Mouse (Mus musculus): ENCODE measurements around the gene Xlr4b. TPM values are rescaled to one million over a fixed set of nuclear protein-coding genes. Genes with fewer than 3 reads are reported as not detected.

The Xlr4b gene
- polyA plus RNA-seq (2014; fragmentation: Illumina TruSeq; extraction: RNeasy Lipid Tissue Mini Kit (QIAGEN cat#74804); ENCODE audit: insufficient read depth, low read depth, low replicate concordance) = 3.0 TPM

GRCm38 (mm10) chrX:73213819-73214564 lies at the start of gene Xlr4b:
TSS of gene Xlr4b (plus strand) at chrX:73214333.

GRCm38 (mm10) chrX:73176889-73177288 lies 37.2 kb upstream of the Xlr4b start, which contains the start of gene Spin2d:
TSS of gene Spin2d (minus strand) at chrX:73176989.

GRCm38 (mm10) chrX:73191934-73192333 lies 22.2 kb upstream of the Xlr4b start, which contains the start of gene Xlr3b:
TSS of gene Xlr3b (plus strand) at chrX:73192207.

GRCm38 (mm10) chrX:73227914-73228605 lies 13.9 kb downstream of the Xlr4b start, which contains the start of gene F8a:
TSS of gene F8a (plus strand) at chrX:73228291.

GRCm38 (mm10) chrX:73242821-73243325 lies 28.7 kb downstream of the Xlr4b start, which contains the start of gene Xlr4c:
TSS of gene Xlr4c (minus strand) at chrX:73243130.

GRCm38 (mm10) chrX:73265270-73265669 lies 51.1 kb downstream of the Xlr4b start, which contains the start of gene Xlr3c:
TSS of gene Xlr3c (minus strand) at chrX:73265390.

Other genes starting within 250 kb of the Xlr4b start
- gene Zfp185, start 227.0 kb upstream of the Xlr4b start, polyA plus RNA-seq (2014; fragmentation: Illumina TruSeq; extraction: RNeasy Lipid Tissue Mini Kit (QIAGEN cat#74804); ENCODE audit: insufficient read depth, low read depth, low replicate concordance) = 4.2 TPM
- not detected for gene Pnma5, start 177.2 kb upstream of the Xlr4b start, polyA plus RNA-seq (2014; fragmentation: Illumina TruSeq; extraction: RNeasy Lipid Tissue Mini Kit (QIAGEN cat#74804); ENCODE audit: insufficient read depth, low read depth, low replicate concordance)
- not detected for gene Pnma3, start 149.5 kb upstream of the Xlr4b start, polyA plus RNA-seq (2014; fragmentation: Illumina TruSeq; extraction: RNeasy Lipid Tissue Mini Kit (QIAGEN cat#74804); ENCODE audit: insufficient read depth, low read depth, low replicate concordance)
- gene Xlr4a, start 131.9 kb upstream of the Xlr4b start, polyA plus RNA-seq (2014; fragmentation: Illumina TruSeq; extraction: RNeasy Lipid Tissue Mini Kit (QIAGEN cat#74804); ENCODE audit: insufficient read depth, low read depth, low replicate concordance) = 2.3 TPM
- 0.30 TPM for gene Xlr3a, start 117.2 kb upstream of the Xlr4b start, polyA plus RNA-seq (2014; fragmentation: Illumina TruSeq; extraction: RNeasy Lipid Tissue Mini Kit (QIAGEN cat#74804); ENCODE audit: insufficient read depth, low read depth, low replicate concordance)
- not detected for gene Gm14685, start 97.3 kb upstream of the Xlr4b start, polyA plus RNA-seq (2014; fragmentation: Illumina TruSeq; extraction: RNeasy Lipid Tissue Mini Kit (QIAGEN cat#74804); ENCODE audit: insufficient read depth, low read depth, low replicate concordance)
- not detected for gene Xlr5b, start 65.5 kb upstream of the Xlr4b start, polyA plus RNA-seq (2014; fragmentation: Illumina TruSeq; extraction: RNeasy Lipid Tissue Mini Kit (QIAGEN cat#74804); ENCODE audit: insufficient read depth, low read depth, low replicate concordance)
- 0.70 TPM for gene DXBay18, start 64.9 kb upstream of the Xlr4b start, polyA plus RNA-seq (2014; fragmentation: Illumina TruSeq; extraction: RNeasy Lipid Tissue Mini Kit (QIAGEN cat#74804); ENCODE audit: insufficient read depth, low read depth, low replicate concordance)
- not detected for gene Spin2d, start 37.3 kb upstream of the Xlr4b start, polyA plus RNA-seq (2014; fragmentation: Illumina TruSeq; extraction: RNeasy Lipid Tissue Mini Kit (QIAGEN cat#74804); ENCODE audit: insufficient read depth, low read depth, low replicate concordance)
- 1.1 TPM for gene Xlr3b, start 22.1 kb upstream of the Xlr4b start, polyA plus RNA-seq (2014; fragmentation: Illumina TruSeq; extraction: RNeasy Lipid Tissue Mini Kit (QIAGEN cat#74804); ENCODE audit: insufficient read depth, low read depth, low replicate concordance)
- gene F8a, start 14.0 kb downstream of the Xlr4b start, polyA plus RNA-seq (2014; fragmentation: Illumina TruSeq; extraction: RNeasy Lipid Tissue Mini Kit (QIAGEN cat#74804); ENCODE audit: insufficient read depth, low read depth, low replicate concordance) = 6.4 TPM
- 1.5 TPM for gene Xlr4c, start 28.8 kb downstream of the Xlr4b start, polyA plus RNA-seq (2014; fragmentation: Illumina TruSeq; extraction: RNeasy Lipid Tissue Mini Kit (QIAGEN cat#74804); ENCODE audit: insufficient read depth, low read depth, low replicate concordance)
- gene Xlr3c, start 51.1 kb downstream of the Xlr4b start, polyA plus RNA-seq (2014; fragmentation: Illumina TruSeq; extraction: RNeasy Lipid Tissue Mini Kit (QIAGEN cat#74804); ENCODE audit: insufficient read depth, low read depth, low replicate concordance) = not detected
- gene Xlr5a, start 78.6 kb downstream of the Xlr4b start, polyA plus RNA-seq (2014; fragmentation: Illumina TruSeq; extraction: RNeasy Lipid Tissue Mini Kit (QIAGEN cat#74804); ENCODE audit: insufficient read depth, low read depth, low replicate concordance) = not detected
- not detected for gene Xlr5c, start 78.6 kb downstream of the Xlr4b start, polyA plus RNA-seq (2014; fragmentation: Illumina TruSeq; extraction: RNeasy Lipid Tissue Mini Kit (QIAGEN cat#74804); ENCODE audit: insufficient read depth, low read depth, low replicate concordance)
- gene Gm45015, start 122.5 kb downstream of the Xlr4b start, polyA plus RNA-seq (2014; fragmentation: Illumina TruSeq; extraction: RNeasy Lipid Tissue Mini Kit (QIAGEN cat#74804); ENCODE audit: insufficient read depth, low read depth, low replicate concordance) = not detected
- 4.8 TPM for gene Zfp275, start 128.3 kb downstream of the Xlr4b start, polyA plus RNA-seq (2014; fragmentation: Illumina TruSeq; extraction: RNeasy Lipid Tissue Mini Kit (QIAGEN cat#74804); ENCODE audit: insufficient read depth, low read depth, low replicate concordance)
- gene Gm18336, start 184.4 kb downstream of the Xlr4b start, polyA plus RNA-seq (2014; fragmentation: Illumina TruSeq; extraction: RNeasy Lipid Tissue Mini Kit (QIAGEN cat#74804); ENCODE audit: insufficient read depth, low read depth, low replicate concordance) = not detected
- not detected for gene Zfp92, start 196.8 kb downstream of the Xlr4b start, polyA plus RNA-seq (2014; fragmentation: Illumina TruSeq; extraction: RNeasy Lipid Tissue Mini Kit (QIAGEN cat#74804); ENCODE audit: insufficient read depth, low read depth, low replicate concordance)
- 0.49 TPM for gene Trex2, start 221.0 kb downstream of the Xlr4b start, polyA plus RNA-seq (2014; fragmentation: Illumina TruSeq; extraction: RNeasy Lipid Tissue Mini Kit (QIAGEN cat#74804); ENCODE audit: insufficient read depth, low read depth, low replicate concordance)
- gene Haus7, start 244.7 kb downstream of the Xlr4b start, polyA plus RNA-seq (2014; fragmentation: Illumina TruSeq; extraction: RNeasy Lipid Tissue Mini Kit (QIAGEN cat#74804); ENCODE audit: insufficient read depth, low read depth, low replicate concordance) = 17.1 TPM

All from lung, adult 10 weeks (tissue).